Mouse (Mus musculus): ENCODE measurements around the gene Egfr.

DNA sequence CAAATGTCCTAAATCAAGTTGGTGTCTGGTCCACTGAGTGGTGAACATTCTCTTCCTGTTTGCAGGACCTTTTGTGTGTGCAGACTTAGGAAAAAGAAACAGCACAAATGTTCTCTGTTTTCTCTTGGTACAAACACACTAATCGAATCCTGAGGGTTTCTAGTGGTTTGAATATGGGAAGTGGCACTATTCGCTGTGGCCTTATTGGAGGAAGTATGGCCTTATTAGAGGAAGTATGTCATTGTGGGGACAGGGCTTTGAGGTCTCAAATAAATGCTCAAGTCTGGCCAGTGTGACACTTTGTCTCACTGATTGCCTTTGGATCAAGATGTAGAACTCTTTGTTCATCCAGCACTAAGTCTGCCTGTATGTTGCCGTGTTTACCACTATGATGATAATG lies 180.2 kb downstream of the Egfr start:
- TF ChIP-seq CTCF (IDR thresholded peaks at IDR 0.05) (no peak), EP300 (IDR thresholded peaks at IDR 0.05) (no peak)

Measured in lung, postnatal 0 days (tissue).